Mouse (Mus musculus) frontal cortex, adult (tissue): ENCODE data around the gene Syngr3.
"Not testable (repeated sequence)": the region's sequence is repeated elsewhere in the genome, so short reads cannot be mapped to it uniquely, and the experiment has no call there.

ENCODE experiments used
- ATAC-seq: cut with Nextera tagmentation; 2 replicates; pipeline ENCODE4 v1.9.2; 2017; ENCODE audit warnings: mild to moderate bottlenecking, moderate library complexity, mixed read lengths; ENCODE audit not compliant: low TSS enrichment

Gene Syngr3

DNA sequence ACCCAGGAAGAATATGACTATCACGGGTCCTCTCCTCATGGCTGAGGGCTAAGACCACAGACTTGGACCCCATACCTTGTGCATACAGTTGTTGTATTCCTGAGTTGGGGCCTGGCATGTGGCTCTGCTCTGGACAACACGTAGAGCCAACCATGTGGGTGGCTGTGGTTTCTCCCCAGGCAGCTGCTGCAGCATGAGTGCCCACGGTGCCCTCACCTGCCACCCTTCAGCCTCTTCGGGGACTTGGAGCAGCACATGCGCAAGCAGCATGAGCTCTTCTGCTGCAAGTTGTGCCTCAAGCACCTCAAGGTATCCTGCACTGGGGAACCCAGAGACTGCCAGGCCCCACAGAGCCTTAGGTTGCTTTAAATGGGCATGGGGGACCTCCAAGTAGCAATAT lies 12.9 kb downstream of the Syngr3 start:
- no peak for ATAC-seq

- ATAC-seq: no peak
Observed at GRCm38 (mm10) chr17:24676187-24676586, 13.6 kb downstream of the Syngr3 start.

DNA sequence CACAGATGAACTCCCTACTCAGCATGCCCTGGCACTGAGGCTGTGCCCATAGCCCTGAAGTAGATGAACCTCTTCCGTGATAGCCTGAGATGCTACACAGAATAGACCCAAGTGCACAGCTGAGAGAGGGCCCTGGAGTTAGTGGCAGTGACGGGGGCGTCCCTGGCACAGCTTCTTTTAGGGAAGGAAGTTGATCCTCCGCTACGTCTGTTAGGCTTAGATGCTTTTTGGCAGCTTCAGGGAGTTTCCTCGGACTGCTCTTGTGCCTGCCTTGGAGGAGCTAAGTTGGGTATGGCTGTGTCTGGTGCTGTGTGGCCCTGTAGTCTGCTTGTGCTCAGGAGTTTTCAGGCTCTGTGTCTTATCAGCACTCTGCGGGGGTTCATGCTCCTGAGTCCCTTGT lies 15.5 kb downstream of the Syngr3 start:
- ATAC-seq: peak; percentile 56

- ATAC-seq: no peak
Observed at GRCm38 (mm10) chr17:24672141-24672540, 17.6 kb downstream of the Syngr3 start.

GRCm38 (mm10) chr17:24671346-24671745 lies 18.4 kb downstream of the Syngr3 start:
- no peak for ATAC-seq

DNA sequence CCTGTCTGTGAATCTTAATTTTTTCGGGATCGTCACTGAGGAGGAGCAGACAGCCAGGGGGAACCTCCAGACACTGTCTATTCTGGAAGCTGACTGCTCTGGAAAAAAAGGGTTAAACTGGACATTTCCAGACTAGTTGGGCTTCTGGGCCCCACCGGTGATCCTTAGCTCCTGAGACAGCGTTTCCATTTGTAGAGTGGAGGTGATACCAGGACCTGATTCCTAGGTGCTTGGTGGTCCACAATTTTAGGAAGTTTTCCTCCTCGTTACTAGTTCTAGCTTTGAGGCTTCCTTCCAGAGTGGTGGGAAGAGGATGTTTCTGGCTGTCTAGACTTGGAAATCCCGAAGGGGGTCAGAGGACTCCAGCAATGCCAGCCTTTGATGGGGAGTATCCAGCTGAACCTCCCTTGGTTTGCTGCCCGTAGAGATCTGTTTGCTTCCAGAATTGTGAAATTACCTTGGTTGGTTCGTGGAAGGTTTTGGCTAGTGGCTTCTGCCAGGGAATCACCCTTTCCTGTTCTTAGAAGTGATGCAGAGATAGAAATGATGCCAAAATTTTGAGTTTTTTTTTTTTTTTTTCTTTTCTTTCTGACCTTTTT lies 19.4 kb downstream of the Syngr3 start:
- no peak for ATAC-seq

GRCm38 (mm10) chr17:24669545-24670245 lies 20.1 kb downstream of the Syngr3 start, which contains the start of gene Zfp598:
TSS of gene Zfp598 (plus strand) at chr17:24669687.
- peak; percentile 95 for ATAC-seq

DNA sequence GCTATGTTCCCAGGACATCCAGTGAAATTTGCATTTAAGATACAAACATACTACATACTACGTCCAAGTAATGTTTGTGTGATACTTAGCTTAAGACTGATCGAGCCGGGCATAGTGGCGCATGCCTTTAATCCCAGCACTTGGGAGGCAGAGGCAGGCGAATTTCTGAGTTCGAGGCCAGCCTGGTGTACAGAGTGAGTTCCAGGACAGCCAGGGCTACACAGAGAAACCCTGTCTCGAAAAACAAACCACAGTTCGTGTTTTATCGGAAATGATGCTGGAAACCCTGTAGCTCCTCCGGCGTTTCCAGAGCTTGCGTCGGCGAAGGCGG lies 20.6 kb downstream of the Syngr3 start:
- ATAC-seq: not testable (repeated sequence)

- ATAC-seq: peak; percentile 25; the same call in 1 of the 2 replicates
Observed at GRCm38 (mm10) chr17:24667416-24667815, 22.3 kb downstream of the Syngr3 start.

- ATAC-seq: not testable (repeated sequence)
Observed at GRCm38 (mm10) chr17:24667011-24667410, 22.7 kb downstream of the Syngr3 start.

GRCm38 (mm10) chr17:24658017-24658758 lies 31.6 kb downstream of the Syngr3 start, which contains the start of gene Npw:
TSS of gene Npw (minus strand) at chr17:24658457.
- ATAC-seq: no peak; the same call in 1 of the 2 replicates

DNA sequence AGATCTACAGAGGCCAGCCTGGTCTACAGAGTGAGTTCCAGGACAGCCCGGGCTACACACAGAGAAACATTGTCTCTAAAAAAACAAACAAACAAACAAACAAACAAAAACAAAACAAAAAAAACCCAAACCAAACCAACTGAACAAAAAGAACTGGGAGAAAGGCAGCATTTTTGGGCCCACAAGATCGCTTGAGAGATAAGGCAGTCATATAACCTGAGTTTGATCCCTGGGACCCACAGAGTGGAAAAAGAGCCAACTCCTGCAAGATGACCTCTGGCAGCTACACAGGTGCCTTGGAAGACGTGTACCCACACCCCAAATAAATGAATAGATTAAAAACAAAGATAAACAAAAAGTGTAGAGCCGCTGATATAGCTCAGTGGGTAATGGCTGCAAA lies 34.8 kb downstream of the Syngr3 start:
- no peak for ATAC-seq

DNA sequence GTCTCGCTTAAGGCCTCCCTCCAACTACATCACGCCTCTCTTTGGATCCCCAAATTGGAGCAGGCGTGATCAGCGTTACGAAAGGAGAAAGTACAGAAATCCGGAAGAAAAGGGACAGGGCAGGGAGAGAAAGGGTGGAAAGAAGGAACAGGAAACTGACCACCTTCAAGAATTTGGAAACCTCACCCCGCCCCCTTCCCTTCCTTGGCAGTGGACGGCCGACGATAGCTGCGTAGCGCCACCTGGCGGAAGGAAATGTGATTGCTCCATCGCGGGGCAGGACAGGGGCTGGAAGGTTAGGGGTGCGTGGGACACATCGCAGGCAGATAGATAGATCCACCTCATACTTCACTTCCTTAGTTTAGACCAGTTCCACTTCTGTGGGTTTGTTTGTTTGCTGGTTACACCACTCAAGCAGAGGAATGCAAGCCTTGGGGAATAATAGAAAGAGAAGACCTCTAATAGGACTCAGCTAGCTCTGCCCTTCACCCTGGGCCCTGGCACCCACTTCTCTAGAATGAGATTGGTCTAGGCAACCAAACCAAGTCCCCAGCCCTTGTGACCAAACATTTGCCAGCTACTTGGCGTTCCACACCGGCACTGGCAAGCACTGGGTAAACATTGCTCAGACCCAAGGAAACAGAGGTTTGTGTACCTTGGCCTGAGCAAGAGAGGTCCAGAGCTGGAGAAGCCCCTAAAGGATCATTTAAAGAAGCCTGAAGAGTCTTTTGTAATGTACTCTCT lies 35.6 kb downstream of the Syngr3 start:
- peak; percentile 42; the same call in 1 of the 2 replicates for ATAC-seq

GRCm38 (mm10) chr17:24651835-24652234 lies 37.9 kb downstream of the Syngr3 start:
- no peak for ATAC-seq

DNA sequence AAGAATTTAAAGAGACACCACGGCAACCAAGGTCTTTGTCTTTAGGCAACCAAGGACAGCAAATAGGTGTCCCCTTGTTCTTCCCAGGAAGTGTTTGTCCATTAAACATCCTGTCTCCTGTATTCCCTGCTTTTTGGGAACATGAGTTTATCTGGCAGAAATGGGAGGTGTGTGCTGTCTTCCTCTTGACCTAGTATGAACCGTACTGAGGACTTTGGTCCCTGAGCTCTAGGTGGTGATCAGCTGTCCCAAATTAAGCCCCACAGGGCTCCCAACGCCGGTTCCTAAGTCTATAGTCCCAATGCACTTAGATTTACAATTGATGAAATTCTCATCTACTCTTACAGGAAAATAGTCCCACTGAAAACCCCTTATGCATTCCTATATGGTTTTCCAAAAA lies 39.0 kb downstream of the Syngr3 start:
- no peak for ATAC-seq

DNA sequence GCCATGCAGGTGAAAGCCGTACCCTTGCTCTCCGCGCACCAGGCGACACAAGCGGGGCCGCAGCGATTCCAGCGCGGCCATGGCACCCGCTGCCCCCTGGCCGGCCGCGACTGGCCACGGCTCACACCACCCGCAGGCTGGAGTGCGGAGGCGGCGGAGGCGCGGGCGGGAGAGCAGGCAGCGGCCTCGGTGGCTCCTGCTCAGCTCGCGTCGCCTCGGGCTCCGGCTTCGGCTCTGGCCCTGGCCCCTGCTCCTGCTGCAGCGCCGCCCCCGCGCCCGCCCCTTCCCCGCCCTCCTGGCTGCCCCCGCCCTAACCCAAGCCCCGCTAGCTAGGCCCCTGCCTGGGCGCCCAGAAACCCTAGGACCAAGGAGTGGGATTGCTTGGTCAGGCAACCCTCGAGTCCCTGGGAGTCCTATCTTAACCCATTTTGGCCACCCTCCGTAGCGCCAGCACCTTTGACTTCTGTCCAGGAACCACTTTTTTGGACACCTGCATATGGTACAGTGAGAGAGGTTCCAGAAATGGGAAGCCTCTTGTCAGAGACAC lies 39.6 kb downstream of the Syngr3 start, which contains the start of gene Slc9a3r2:
Gene Slc9a3r2 (minus strand): TSS at position 258 of the 547 bp plus-strand sequence.
- no peak for ATAC-seq

DNA sequence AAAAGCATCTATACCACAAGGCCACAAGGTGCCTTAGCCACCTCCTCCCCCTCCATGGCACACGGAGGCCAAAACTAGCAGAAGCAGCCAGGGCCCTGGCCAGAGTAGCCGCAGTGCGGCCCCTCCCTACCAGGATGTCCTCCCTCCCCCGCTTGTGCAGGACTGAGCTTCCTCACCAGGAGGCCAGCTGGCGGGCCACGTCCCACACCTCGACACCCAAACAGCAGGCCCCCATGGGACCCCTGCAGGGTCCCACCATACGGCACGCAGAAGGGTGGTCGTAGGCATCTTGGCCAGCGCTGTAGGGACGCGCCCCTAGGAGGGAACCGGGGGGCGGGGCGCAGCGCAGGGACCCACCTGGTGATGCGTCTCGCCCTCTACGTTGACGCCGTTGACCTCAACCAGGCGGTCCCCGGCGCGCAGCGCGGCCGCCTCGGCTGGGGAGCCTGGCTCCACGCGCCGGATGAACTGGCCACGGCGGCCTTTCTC lies 40.1 kb downstream of the Syngr3 start:
- ATAC-seq: no peak

GRCm38 (mm10) chr17:24648731-24649377 lies 40.9 kb downstream of the Syngr3 start:
- ATAC-seq: no peak

GRCm38 (mm10) chr17:24647493-24647892 lies 42.3 kb downstream of the Syngr3 start:
- no peak for ATAC-seq

DNA sequence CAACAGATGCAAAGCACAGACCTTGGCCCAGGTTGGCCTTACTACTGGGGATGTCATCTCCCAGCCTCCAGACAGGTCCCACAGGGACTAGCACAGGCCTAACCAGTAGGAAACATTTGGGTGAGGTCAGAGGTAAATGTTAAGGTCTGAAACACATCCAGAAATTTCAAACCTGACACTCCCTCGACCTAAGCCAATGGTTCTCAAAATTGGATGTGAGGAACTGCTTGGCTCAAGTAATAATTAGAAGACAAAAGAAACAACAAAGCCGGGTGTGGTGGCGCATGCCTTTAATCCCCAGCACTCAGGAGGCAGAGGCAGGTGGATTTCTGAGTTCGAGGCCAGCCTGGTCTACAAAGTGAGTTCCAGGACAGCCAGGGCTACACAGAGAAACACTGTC lies 43.4 kb downstream of the Syngr3 start:
- ATAC-seq: no peak

DNA sequence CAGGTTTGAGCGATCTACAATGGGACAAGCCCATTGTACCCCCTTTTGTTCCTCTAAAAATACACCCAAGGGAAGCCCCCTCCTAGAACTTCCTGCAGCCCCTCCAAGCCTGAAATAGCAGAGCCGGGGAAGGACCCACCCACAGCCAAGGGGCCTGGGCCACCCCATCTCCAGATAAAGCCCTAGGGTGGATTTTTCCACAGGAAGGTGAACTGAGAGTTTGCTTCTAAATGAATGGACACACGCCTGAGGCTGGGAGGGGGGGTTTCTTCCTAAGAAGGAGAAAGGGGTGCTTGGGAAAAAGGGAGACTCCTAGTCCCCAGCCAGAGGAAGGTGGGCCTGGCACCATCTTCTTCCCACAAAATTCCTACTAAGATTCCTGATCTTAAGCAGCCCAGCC lies 43.8 kb downstream of the Syngr3 start:
- no peak for ATAC-seq
